Mouse (Mus musculus): ENCODE results near the gene Slx4ip. TPM values are rescaled to one million over a fixed set of nuclear protein-coding genes. Genes with fewer than 3 reads are reported as not detected.
A peak's percentile ranks its signal among the peaks of the same experiment; 100 is the strongest.
"Not testable (repeated sequence)": the region's sequence is repeated elsewhere in the genome, so short reads cannot be mapped to it uniquely, and the experiment has no call there.

The Slx4ip gene
- polyA plus RNA-seq (2015; fragmentation: Nextera tagmentation; extraction: Ambion mirVana): 4.4 and 5.1 TPM in 2 replicates

GRCm38 (mm10) chr2:136891068-136891950, at the start of gene Slx4ip, which contains the start of the genes AL731706.1 and Mkks:
Gene Slx4ip, plus strand, starts transcription at chr2:136891218.
Gene AL731706.1, minus strand, starts transcription at chr2:136891389.
Gene Mkks, minus strand, starts transcription at chr2:136891389.
- Histone ChIP-seq H3K36me3 (ENCODE audit: control insufficient read depth, insufficient read depth, low read length) (no peaks in the 10 kb centered on the region), H3K4me2 (ENCODE audit: low read depth, low read length) (peak within 1 kb of the TSS; percentile 38), H3K4me1 (ENCODE audit: control insufficient read depth, insufficient read depth, low read length) (peaks cover 13% of the 10 kb centered on the region), H3K9me3 (ENCODE audit: control insufficient read depth, low read length) (no peaks in the 10 kb centered on the region), H3K27ac (ENCODE audit: low read length) (peak within 1 kb of the TSS; percentile 93), H3K9ac (ENCODE audit: low read depth, low read length) (peak within 1 kb of the TSS; percentile 79), H3K27me3 (replicated peaks; ENCODE audit: control insufficient read depth, insufficient read depth, low read length) (no peaks in the 10 kb centered on the region), H3K4me3 (ENCODE audit: low read length) (peak within 1 kb of the TSS; percentile 71)
- under 1% methylated on average over 49 of the region's 49 CpGs for WGBS
- peak; percentile 97 for ATAC-seq

DNA sequence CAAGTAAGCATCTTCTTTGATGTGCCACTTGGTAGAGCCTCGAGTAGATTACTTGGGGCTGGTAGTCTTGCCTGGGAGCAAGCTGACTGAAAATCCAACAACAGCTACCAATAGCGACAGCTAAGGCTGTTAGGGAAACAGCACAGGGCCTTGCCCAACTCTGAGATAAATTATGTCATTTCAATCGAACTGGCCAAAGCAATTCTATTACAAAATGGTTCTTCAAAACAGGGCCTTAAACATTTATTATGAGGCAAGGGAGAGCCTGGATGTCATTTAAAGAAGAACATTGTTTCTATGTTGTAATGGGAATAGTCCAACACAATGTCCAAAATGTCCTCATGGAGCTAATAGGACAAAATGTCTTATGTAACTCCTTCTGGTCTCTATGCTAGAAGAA, 40.7 kb upstream of the Slx4ip start:
- no peak overlapping the region for H3K4me2 ChIP-seq (ENCODE audit: low read depth, low read length)
- 0 out of 2 replicates have a peak, but pooled peaks cover 1% of the 10 kb centered on the region for H3K9me3 ChIP-seq (ENCODE audit: control insufficient read depth, low read length)
- WGBS: 65% methylated on average over 3 of the region's 3 CpGs
- H3K9ac ChIP-seq (ENCODE audit: low read depth, low read length): no peak overlapping the region
- no peak overlapping the region for H3K4me3 ChIP-seq (ENCODE audit: low read length)
- no peaks in the 10 kb centered on the region for H3K36me3 ChIP-seq (ENCODE audit: control insufficient read depth, insufficient read depth, low read length)
- H3K27ac ChIP-seq (ENCODE audit: low read length): no peak overlapping the region
- H3K4me1 ChIP-seq (ENCODE audit: control insufficient read depth, insufficient read depth, low read length): no peaks in the 10 kb centered on the region
- ATAC-seq: no peak
- no peaks in the 10 kb centered on the region for H3K27me3 ChIP-seq (replicated peaks; ENCODE audit: control insufficient read depth, insufficient read depth, low read length)

GRCm38 (mm10) chr2:136854543-136855388, 36.3 kb upstream of the Slx4ip start:
- no peak overlapping the region for H3K4me3 ChIP-seq (ENCODE audit: low read length)
- no peak for ATAC-seq
- H3K9me3 ChIP-seq (ENCODE audit: control insufficient read depth, low read length): no peaks in the 10 kb centered on the region
- no peaks in the 10 kb centered on the region for H3K27me3 ChIP-seq (replicated peaks; ENCODE audit: control insufficient read depth, insufficient read depth, low read length)
- H3K27ac ChIP-seq (ENCODE audit: low read length): no peak overlapping the region
- no peak overlapping the region for H3K9ac ChIP-seq (ENCODE audit: low read depth, low read length)
- 48% methylated on average over 5 of the region's 5 CpGs for WGBS
- H3K4me1 ChIP-seq (ENCODE audit: control insufficient read depth, insufficient read depth, low read length): no peaks in the 10 kb centered on the region
- H3K36me3 ChIP-seq (ENCODE audit: control insufficient read depth, insufficient read depth, low read length): no peaks in the 10 kb centered on the region
- H3K4me2 ChIP-seq (ENCODE audit: low read depth, low read length): no peak overlapping the region

GRCm38 (mm10) chr2:136885579-136885978, 5.4 kb upstream of the Slx4ip start, which contains the start of gene AL731706.2:
Gene AL731706.2, minus strand, starts transcription at chr2:136885679.
- Histone ChIP-seq H3K36me3 (ENCODE audit: control insufficient read depth, insufficient read depth, low read length) (peaks cover 12% of the 10 kb centered on the region; the same call in 1 of the 2 replicates), H3K27me3 (replicated peaks; ENCODE audit: control insufficient read depth, insufficient read depth, low read length) (no peaks in the 10 kb centered on the region), H3K9me3 (ENCODE audit: control insufficient read depth, low read length) (no peaks in the 10 kb centered on the region), H3K27ac (ENCODE audit: low read length) (no peak within 1 kb of the TSS), H3K4me2 (ENCODE audit: low read depth, low read length) (no peak within 1 kb of the TSS), H3K4me3 (ENCODE audit: low read length) (no peak within 1 kb of the TSS), H3K4me1 (ENCODE audit: control insufficient read depth, insufficient read depth, low read length) (peaks cover 6% of the 10 kb centered on the region; the same call in 1 of the 2 replicates), H3K9ac (ENCODE audit: low read depth, low read length) (no peak within 1 kb of the TSS)
- WGBS: 93% methylated on average over 2 of the region's 2 CpGs
- no peak for ATAC-seq

- Histone ChIP-seq H3K36me3 (ENCODE audit: control insufficient read depth, insufficient read depth, low read length) (peaks cover 7% of the 10 kb centered on the region; the same call in 1 of the 2 replicates), H3K27ac (ENCODE audit: low read length) (no peak overlapping the region), H3K4me1 (ENCODE audit: control insufficient read depth, insufficient read depth, low read length) (peaks cover 6% of the 10 kb centered on the region; the same call in 1 of the 2 replicates), H3K4me2 (ENCODE audit: low read depth, low read length) (no peak overlapping the region), H3K27me3 (replicated peaks; ENCODE audit: control insufficient read depth, insufficient read depth, low read length) (no peaks in the 10 kb centered on the region), H3K4me3 (ENCODE audit: low read length) (no peak overlapping the region), H3K9ac (ENCODE audit: low read depth, low read length) (no peak overlapping the region), H3K9me3 (ENCODE audit: control insufficient read depth, low read length) (no peaks in the 10 kb centered on the region)
- no peak for ATAC-seq
- 61% methylated on average over 4 of the region's 4 CpGs for WGBS
Measured at GRCm38 (mm10) chr2:136886846-136887245, 4.2 kb upstream of the Slx4ip start.

GRCm38 (mm10) chr2:136890716-136891067, 326 bp upstream of the Slx4ip start:
- H3K9me3 ChIP-seq (ENCODE audit: control insufficient read depth, low read length); H3K4me1 ChIP-seq (ENCODE audit: control insufficient read depth, insufficient read depth, low read length); H3K27me3 ChIP-seq (replicated peaks; ENCODE audit: control insufficient read depth, insufficient read depth, low read length); H3K36me3 ChIP-seq (ENCODE audit: control insufficient read depth, insufficient read depth, low read length): not testable (repeated sequence)
- WGBS: 5% methylated on average over 15 of the region's 15 CpGs
- Histone ChIP-seq H3K4me2 (ENCODE audit: low read depth, low read length) (peak overlapping the region; percentile 28), H3K27ac (ENCODE audit: low read length) (peak overlapping the region; percentile 93), H3K4me3 (ENCODE audit: low read length) (peak overlapping the region; percentile 71), H3K9ac (ENCODE audit: low read depth, low read length) (peak overlapping the region; percentile 79)
- peak; percentile 73 for ATAC-seq

GRCm38 (mm10) chr2:136891951-136892371, 943 bp downstream of the Slx4ip start:
- no peaks in the 10 kb centered on the region for H3K36me3 ChIP-seq (ENCODE audit: control insufficient read depth, insufficient read depth, low read length)
- peak overlapping the region; percentile 23; the same call in 1 of the 2 replicates for H3K27ac ChIP-seq (ENCODE audit: low read length)
- ATAC-seq: peak; percentile 84
- H3K9me3 ChIP-seq (ENCODE audit: control insufficient read depth, low read length): no peaks in the 10 kb centered on the region
- peak overlapping the region; percentile 63 for H3K9ac ChIP-seq (ENCODE audit: low read depth, low read length)
- peak overlapping the region; percentile 71 for H3K4me3 ChIP-seq (ENCODE audit: low read length)
- under 1% methylated on average over 23 of the region's 23 CpGs for WGBS
- peak overlapping the region; percentile 38 for H3K4me2 ChIP-seq (ENCODE audit: low read depth, low read length)
- no peaks in the 10 kb centered on the region for H3K27me3 ChIP-seq (replicated peaks; ENCODE audit: control insufficient read depth, insufficient read depth, low read length)
- H3K4me1 ChIP-seq (ENCODE audit: control insufficient read depth, insufficient read depth, low read length): peaks cover 14% of the 10 kb centered on the region

DNA sequence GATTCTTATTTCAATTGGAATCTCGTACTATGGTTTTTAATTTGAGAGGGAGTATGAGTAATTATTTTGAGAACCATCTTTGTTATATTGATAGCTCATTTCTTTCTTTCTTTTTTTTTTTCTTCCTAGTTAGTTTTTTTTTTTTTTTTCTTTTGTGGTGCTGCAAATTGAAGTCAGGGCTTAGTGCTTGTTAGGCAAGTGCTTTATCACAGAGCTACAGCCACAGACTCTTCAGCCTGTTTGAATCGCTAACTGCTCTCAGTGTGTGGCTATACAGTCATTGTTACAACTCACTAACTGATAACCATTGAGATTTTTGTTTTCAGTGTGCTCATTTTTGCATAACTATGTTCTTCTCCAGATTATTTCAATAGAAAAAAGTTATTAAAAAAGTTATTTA, 3.5 kb downstream of the Slx4ip start:
- Histone ChIP-seq H3K4me2 (ENCODE audit: low read depth, low read length) (no peak overlapping the region), H3K4me1 (ENCODE audit: control insufficient read depth, insufficient read depth, low read length) (peaks cover 11% of the 10 kb centered on the region), H3K27ac (ENCODE audit: low read length) (no peak overlapping the region), H3K9me3 (ENCODE audit: control insufficient read depth, low read length) (no peaks in the 10 kb centered on the region), H3K9ac (ENCODE audit: low read depth, low read length) (no peak overlapping the region), H3K27me3 (replicated peaks; ENCODE audit: control insufficient read depth, insufficient read depth, low read length) (no peaks in the 10 kb centered on the region), H3K36me3 (ENCODE audit: control insufficient read depth, insufficient read depth, low read length) (no peaks in the 10 kb centered on the region), H3K4me3 (ENCODE audit: low read length) (no peak overlapping the region)
- 71% methylated on average over 2 of the region's 2 CpGs for WGBS
- no peak for ATAC-seq

GRCm38 (mm10) chr2:136896131-136896530, 5.1 kb downstream of the Slx4ip start:
- ATAC-seq: no peak
- Histone ChIP-seq H3K27me3 (replicated peaks; ENCODE audit: control insufficient read depth, insufficient read depth, low read length) (no peaks in the 10 kb centered on the region), H3K27ac (ENCODE audit: low read length) (no peak overlapping the region), H3K4me3 (ENCODE audit: low read length) (no peak overlapping the region), H3K4me2 (ENCODE audit: low read depth, low read length) (no peak overlapping the region), H3K4me1 (ENCODE audit: control insufficient read depth, insufficient read depth, low read length) (peaks cover 8% of the 10 kb centered on the region), H3K36me3 (ENCODE audit: control insufficient read depth, insufficient read depth, low read length) (no peaks in the 10 kb centered on the region), H3K9me3 (ENCODE audit: control insufficient read depth, low read length) (no peaks in the 10 kb centered on the region), H3K9ac (ENCODE audit: low read depth, low read length) (no peak overlapping the region)
- 73% methylated on average over 2 of the region's 2 CpGs for WGBS

Data from intestine, embryonic 16.5 days (tissue).